Mouse (Mus musculus): ENCODE measurements around the gene Nr2c1.

DNA sequence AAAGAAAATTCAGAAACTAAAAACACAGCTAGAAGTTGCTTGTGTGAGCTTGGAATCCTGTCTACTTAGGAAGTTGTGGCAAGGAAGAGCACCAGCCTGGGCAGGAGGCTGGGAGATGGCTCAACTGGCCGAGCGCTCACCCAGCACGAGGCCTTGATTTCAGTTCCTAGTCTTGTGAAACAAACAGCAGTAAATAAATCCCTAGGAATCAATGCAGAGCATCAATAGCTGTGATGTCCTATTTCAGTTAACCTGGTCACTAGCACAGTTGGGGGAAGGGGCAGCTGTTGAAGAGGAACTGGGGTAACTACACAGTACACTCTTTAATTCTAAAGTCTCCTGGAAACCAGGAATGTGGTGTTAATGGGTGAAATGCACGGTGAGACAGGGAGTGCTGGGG, 57.1 kb downstream of the Nr2c1 start:
- no peak for TF ChIP-seq GATA1 (IDR thresholded peaks at IDR 0.05; ENCODE audit: borderline replicate concordance, low read length)
- TF ChIP-seq FLI1 (IDR thresholded peaks at IDR 0.05; ENCODE audit: low read length), result no peak
